Mouse (Mus musculus) natural killer cell, adult 2 months (primary cell): ENCODE measurements around the gene Dpp4.

ENCODE experiments used
- DNase-seq, 2 experiments: peaks; one replicate each; pipeline ENCODE4 v3.0.0; 2022; ENCODE audit warnings: low spot score in 2 of 2

Gene Dpp4

DNA sequence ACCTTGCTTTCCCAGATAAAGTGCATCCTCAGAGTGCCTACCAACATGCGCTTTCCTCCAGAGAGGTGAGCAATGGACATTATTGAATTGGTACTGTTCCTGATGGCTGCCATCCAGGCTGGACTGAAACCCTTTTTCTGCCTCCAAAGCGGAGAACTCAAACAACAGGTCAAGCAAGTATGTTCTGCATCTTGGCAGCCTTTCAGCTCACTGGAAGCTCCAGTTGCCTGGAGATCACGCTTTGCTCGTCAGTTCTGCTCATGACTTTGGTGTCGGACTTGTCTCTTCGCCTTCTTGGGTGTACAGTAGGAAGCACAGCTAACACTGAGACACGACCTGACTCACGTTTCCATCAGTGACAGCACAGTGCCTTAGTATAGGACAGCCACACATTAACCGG lies 49.8 kb downstream of the Dpp4 start:
- no peak for DNase-seq

DNA sequence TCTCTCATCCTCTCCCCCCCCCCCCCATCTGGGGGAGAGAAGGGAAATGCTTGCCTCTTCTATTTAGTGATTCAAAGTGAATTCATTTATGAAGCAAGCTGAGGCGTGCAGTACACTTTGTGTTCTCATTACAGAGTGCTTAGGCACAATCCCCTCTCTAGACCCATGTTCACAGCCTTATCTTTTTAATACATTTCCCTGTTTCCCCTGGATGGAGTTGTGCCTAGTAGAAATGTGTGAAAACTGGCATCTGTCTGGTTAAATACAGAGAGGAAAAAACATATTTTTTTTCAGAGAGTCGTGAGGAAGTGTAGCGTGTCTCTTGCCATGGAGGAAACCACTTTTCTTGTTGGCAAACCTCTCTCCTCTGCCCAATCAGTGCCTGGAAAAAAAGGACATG lies 50.5 kb downstream of the Dpp4 start:
- DNase-seq: no peak

DNA sequence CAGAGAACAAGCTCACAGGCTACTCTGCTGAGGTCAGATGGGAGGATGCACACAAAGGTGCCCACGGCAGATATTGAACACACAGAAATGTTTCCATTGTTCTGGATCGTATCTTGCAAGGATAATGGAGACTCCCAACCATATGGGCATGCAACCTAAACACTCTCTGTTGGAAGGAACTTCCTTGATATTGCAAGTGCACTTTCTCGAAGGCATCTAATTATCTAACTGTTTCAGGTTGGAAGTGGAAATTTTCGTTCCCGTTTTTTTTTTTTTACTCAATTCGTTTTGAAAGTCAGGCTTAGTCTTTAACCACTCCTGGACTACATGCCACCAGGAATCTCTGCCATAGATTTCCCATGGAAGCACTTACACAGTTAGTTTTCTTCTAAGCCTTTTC lies 51.2 kb downstream of the Dpp4 start:
- DNase-seq: no peak

DNA sequence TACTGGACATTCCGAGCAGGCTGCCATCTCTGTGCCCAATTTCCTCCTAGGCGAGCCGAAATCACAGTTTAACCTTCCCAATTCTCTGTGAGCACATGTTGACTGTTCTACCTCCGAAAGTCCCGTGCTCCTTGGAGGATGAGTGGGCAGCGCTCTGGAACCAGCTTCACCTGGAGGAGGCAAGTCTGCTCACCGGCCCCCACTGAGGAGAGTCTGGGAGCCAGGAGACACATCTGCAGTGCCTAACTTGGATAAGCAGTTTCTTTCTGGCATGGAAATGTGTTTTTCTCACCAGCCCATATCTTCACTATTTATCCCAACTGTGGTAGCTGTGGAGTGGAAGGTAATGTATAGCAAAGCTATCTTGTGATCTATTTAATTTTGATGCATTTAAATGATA lies 54.8 kb downstream of the Dpp4 start:
- DNase-seq: no peak

DNA sequence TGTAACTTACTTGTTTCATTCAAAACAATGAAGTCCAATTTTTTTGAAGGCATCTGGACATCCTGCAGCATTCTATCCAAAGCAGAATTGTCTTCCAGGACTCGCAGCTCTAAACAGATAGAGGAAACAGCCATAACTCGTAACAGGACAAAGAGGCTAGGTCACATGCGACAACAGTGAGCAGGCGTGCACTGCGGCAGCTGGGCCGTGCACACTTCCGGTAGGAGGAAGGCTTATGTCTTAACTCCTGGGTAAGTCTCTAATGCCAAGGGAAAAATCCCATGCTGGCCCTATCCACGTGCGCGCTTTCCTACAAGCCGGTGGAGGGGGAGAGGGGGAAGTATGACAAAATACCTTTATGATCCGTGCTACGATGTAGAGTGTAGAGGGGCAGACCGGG lies 55.4 kb downstream of the Dpp4 start:
- DNase-seq: no peak

DNA sequence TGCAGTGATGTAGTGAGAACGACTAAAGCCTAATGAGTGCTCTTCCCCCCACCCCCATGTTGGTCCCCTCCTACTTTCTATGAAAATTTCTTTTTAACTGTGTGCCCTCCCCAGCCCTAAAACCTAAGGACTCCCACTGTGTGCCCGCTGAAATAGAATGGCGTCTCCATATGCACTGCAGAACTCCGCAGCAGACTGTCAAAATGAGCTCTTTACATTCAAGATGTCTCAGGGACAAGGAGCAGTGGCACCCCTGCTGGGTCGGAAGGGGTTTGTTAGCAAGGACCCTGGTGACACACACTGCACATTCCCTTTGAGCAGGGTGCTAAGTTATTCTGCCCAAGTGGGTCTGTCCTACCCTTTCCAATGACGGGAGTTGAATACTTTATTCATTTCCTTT lies 56.3 kb downstream of the Dpp4 start:
- no peak for DNase-seq

DNA sequence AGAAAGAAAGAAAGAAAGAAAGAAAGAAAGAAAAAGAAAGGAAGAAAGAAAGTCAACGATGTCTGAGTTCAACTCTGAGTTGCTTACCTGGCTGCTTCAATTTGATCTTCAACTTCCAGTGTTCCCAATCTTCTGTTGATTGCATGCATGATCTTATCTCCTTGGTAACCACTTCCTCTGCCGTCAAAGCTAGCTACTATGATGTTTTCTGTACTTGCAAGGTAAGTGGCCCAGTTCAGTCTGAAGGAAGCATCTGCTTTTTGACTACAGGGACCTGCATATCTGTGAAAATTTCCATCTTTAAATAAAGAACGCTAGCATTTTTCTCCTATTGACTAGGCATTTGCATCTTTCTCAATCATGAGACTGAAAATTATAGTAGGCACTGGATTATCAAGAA lies 60.0 kb downstream of the Dpp4 start:
- no peak for DNase-seq

DNA sequence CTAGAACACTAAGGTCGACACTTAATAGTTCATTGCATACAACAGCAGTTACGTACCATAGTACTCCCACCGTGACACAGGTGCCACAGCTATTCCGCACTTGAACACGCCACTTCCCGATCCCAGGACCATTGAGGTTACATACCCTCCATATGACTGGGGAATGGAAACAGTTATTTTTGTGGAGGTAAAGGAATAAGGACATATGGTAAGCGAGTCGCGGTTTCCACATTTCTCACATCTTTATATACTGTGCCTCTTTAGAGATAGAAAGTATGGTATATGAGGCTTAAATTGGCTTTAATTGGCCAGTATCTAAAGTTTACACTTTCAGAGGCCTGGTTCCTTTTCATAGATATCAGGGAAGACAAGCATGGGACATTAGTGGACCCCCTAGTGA lies 64.3 kb downstream of the Dpp4 start:
- no peak for DNase-seq

DNA sequence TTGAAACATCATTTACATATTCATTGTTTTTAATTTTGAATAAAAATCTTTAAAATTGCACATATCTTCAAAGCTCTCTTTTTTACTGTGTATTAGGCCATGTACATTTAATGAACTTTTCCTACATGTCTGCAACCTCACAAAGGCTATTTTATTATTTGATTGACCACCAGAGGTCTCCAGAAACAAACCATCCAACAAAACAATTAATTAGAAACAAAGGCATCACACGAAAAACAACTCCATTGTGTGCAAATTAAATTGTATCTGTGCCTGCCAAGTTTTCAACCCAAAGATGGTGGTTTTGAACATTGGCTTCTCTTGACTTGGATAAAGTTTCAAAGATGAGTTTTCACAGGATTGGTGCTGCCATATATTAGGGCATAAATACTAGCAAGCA lies 65.3 kb downstream of the Dpp4 start:
- no peak for DNase-seq

DNA sequence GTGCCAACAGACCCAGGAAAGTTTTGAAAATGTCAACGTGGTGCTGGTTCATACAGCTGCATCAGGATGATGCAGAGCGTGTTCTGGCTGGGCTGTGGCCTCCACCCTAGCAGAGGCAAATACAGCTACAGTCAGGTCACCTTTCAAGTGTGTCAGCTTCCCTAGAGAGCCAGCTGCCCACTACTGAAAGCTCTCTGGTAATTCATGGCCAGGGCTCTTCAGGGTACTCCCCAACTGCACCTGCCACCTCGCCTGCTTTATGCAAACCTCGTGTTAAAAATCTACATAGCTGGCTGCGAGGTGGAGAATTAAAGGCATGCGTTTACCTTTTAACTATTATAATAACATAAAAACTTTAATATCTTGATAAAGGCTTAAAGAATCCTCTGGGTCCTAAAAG lies 67.7 kb downstream of the Dpp4 start:
- no peak for DNase-seq

DNA sequence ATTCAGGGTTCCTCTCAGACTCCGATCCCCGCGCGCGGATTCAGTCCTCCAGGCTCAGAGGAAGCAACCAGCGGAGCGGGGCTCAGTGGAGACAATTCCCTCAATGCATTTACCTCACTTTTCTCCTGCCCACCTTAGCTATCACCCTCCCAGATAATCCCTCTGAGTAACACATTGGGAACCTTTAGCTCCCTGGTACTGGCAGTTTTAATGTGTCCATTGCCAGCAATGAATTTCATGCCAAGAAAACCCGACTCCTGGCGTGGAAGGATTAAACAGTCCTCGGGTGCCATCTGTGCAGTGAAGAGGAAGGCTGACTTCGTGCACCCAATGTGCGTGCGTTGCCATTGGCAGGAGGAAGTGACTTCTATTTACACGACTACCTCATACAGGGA lies 70.3 kb downstream of the Dpp4 start:
- no peak for DNase-seq

DNA sequence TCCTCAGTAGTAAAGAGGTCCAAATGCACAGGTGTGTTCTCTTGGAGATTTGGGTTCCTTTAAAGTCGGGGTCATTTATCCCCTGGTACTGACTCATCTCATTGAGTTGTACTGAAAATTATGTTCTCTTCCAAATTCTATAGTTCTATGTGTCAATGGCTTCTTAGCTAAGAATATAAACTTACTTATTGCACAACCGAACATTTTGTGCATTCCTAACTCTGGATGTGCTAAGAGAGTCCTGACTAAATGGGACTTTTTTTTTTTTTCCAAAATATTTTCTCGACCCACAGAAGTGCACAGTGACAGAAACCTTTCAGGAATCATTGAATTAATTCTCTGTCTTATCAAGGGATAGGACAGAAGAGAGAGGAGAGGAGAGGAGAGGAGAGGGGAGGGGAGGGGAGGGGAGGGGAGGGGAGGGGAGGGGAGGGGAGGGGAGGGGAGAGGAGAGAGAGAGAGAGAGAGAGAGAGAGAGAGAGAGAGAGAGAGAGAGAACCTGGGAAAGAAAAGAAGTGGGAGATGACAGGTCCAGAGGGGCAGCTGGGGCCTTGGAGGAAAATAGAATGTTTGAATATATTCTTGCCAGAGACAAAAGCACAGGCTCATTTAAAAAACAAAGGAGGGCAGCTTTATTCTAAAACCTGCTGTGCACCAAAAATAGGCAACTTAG lies 70.8 kb downstream of the Dpp4 start:
- no peak for DNase-seq

DNA sequence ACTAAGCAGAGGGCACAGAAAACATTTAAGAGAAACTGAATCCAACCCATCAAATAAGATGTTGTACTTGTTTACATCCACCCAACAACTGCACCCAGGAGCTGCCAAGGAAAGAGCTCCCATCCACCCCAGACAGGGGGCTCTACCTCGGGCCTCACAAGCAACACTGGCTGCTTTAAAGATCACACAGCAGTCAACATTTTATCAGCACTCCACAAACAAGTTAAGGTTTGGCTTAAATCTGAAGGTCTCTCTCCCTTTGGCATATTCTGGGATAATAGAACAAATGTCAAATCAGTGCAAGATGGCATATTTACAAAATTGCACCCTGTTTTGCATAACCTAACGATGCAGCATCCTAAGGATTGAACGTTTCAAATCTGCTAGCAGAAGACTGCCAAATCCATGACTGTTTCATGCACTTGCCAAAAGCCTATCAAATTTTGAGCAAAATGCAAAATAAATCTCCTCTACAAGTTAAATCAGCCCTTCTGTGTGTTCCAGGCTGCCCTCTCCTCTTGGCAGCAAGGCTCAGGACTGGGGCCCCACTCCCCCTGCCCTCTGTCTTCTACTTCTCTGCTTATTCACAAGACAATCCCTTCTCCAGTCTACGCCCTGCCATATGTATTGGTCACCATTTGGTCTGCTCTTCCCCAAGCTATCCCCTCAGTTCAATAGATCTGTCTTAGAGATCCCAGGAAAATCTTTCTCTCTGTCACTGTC lies 72.6 kb downstream of the Dpp4 start:
- DNase-seq: no peak

DNA sequence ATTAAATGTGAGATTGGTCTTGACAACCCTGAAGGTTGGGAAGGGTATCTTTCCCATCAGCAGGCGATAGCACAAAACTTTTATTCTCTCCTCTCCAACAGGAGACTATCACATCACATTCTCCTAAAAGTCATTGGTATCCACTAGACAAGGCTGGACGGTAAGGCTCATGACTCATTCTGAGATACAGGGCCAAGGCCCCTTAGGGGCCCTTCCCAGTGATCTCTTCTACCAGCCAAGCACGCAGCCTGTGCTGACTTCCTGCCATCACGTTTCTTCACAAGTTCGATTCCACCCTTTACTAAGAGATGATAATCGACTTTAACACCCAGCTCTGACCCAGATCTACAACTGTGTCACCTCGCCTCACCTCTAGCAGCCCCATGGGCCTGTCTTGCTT lies 74.9 kb downstream of the Dpp4 start:
- DNase-seq: no peak

DNA sequence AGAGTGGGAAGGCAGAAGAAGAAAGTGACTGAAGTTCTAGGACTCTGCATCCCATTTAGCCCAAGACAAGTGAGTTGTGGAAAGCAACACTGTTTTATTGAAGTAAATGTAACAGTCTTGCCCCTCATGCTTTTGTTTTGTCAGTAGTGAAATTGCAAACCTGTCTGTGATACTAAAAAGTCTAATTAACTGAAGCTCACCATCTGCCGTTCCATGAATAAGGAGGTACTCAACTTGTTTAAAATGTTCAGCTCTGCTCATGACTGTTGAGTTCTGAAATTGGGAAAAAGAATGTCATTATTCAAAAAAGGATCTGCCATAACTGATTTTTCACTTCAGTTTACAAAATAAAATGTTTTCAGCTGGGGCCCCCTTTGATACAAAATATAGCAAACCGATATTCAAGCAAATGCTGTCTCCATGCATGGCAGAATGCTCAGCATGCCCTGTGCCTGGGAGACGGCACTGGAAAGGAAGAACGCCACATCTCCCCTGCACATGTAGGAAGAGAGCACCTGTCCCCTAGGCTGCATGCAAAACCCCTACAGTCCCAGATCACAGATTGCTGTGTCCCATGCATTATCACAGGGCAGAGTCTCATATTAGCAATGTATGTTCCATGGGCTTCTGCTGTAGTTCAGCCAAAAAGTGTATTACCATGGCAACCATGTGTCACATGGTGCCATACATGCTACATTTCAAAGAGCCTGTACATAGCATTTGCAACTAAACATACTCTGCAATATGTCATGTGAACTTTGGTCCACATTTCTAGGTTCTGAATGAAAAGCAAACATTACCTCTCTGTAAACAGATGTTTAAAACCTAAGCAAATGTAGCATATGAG lies 77.4 kb downstream of the Dpp4 start:
- DNase-seq: no peak

DNA sequence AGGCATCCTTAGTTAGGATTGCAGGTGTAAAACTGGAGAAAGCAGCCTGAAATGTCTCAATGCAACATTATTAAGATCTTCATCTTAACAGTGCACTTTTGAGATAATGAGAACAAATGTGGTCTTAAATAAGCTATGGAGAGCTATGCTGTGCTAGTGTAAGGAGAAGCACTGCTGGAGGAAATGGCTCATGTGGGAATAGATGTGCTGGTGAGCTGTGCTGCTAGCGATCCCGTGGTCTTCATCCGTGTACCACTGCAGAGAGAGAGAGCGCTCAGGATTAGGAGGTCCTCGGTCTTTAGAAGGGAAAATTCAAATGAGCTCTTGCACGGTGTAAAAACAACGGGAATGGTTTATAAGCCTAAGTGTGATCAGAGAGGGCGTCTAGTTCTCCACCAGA lies 79.6 kb downstream of the Dpp4 start:
- no peak for DNase-seq

DNA sequence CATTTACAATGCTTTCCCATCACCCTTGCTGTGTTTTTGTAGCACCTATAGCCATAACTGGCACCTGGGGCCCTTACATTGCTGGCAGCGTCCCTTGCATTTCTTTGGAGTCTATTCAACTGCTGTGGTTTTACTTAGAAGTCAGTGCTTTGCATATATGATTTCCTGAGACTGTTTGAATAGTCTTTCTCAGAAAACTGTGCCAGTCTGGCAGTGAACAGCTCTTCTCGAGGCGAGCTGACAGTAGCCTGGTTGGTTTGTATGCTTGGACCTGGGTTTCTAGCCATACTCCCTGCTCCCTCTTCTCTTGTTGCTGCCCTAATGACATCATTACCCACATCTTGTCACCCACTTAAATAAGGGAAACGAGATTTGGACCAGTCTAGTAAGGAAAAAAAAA lies 80.1 kb downstream of the Dpp4 start:
- no peak for DNase-seq

DNA sequence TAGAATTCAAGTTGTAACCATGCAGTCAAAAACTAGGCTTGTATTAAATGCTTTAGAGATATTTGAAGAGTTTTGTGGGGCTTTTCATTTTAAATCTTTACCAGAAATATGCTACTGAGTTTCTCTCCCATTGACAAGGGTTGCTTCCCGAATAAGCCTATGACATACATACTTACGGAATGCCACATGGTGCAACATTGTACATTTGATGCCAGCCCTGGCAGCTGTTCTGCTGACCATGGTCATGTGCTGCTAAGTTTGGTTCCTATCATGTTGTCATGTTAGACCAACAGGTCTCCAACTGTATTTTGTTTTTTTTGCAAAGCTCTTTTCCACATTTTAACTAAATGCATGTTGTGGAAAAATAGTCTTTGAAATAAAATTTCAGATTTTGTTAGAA lies 86.6 kb downstream of the Dpp4 start:
- no peak for DNase-seq

DNA sequence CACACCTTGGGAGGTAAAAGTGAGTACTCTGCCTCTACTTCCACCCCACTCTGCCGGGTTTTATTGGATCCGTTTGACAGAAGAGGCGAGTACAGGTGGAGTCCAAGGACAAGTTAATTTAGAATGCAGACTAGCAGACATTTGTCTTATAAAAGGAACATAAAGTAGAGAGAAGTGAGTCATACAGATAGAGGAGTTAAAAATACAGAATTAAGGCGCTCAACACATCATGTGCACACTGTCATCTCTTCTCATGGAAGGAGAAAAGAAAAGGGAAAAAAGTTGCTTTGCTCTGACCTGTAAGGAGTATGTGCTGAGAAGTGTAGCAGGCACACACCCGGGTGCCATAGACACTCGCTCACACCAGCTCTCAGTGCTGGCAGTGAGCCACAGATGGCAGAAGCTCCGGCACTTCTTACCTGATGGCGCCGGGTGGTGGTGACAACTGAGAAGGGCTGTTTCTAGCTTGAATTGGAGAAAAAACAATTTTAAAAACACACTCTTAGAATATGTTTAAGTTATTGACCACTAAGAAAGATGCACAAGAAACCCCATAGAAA lies 88.9 kb downstream of the Dpp4 start:
- no peak for DNase-seq

DNA sequence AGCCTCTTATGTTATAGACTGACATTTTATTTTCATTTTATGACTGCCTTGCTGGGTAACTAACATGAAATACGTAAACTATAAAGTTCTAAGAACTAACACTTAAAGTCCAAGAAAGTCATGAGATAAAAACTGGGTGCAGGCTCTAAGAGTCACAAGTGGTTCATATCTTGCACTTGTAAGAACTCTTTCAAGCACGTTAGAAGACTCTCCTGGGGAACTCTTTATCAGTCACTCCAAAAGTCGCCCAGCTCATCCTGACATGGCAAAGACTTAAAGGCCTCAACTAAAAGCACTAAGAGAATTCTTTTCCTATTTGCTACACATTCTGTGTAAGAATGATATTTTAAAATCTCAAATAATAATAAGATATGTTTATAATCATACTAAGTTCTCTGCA lies 92.5 kb downstream of the Dpp4 start:
- DNase-seq: no peak

DNA sequence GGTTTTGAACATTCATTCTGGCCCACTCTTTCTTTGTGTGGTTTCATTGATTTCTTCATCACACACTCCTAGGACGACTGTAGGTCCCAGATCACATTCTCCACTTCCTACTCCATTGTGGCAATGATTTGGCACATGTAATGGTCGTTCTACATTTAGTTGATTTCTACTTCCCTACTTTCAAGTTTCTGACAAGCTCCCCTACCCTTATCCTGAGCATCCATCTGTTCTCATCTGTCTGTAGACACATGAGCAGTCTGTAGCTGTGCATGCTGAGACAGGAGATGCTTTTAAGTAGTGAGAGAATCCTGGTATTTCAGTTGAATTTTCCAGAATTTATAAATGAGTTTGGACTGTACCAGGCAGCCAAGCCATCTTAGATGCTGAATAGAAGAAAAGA lies 95.1 kb downstream of the Dpp4 start:
- no peak for DNase-seq

DNA sequence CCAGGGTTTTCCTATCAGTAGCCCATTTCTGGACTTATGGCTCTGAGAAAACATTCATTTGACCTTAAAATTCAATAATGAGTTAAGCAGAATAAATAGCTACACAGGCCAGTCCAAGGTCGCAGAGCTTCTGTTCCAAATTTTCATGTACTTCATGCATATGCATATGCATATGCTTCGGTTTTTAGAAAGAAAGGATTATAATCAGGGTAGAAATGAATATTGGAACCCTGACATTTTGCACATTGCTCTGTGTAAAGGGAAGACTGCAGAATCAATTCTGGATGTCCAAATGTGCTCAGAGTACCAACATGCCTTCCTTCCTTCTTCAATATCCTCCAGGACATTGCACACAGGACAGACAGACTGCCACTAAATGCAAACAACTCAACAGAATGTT lies 104.6 kb downstream of the Dpp4 start:
- no peak for DNase-seq

DNA sequence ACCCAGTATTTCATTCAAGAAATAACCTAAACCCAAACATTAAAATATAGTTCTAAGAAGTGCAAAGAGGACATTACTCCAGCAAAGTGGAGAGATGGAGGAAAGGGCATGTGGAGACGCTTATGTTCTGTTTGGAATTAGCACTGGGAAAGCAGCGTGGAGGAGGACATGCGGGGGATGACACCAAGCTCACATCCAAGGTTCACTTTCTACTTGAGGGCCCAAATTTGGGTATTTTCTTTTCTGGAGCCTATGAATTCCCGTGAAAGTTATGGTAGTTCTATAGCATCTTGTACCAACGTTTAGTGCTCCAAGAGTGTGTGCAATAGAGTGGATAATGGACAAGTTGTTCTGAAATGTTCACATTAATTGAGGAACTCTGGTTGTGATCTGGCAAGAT lies 105.1 kb downstream of the Dpp4 start:
- DNase-seq: no peak
